Mouse (Mus musculus): ENCODE measurements around the gene Fam83f. TPM values are rescaled to one million over a fixed set of nuclear protein-coding genes. Genes with fewer than 3 reads are reported as not detected.

The Fam83f gene
- polyA plus RNA-seq, 1 experiment from 2014 or later: 2.9 TPM

DNA sequence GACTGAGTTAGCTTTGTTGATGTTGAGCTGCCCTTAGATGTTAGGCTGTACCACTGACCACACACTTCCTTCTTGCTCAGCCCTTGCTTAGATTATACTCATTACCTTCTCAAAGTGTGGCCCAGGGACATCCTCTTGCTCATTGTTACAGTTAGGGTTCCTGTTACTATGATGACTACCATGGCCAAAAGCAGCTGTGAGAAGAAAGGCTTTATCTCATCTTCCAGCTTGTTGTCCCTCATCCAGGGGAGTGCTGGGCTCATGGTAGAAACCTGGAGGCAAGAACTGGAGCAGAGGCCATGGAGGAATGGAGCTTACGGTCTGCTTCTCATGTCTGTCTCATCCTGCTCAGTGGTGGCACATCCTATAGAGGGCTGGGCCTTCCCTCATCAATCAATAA, 68.3 kb downstream of the Fam83f start:
- WGBS: 100% methylated on average over 1 of the region's 1 CpGs
- H3K4me1 ChIP-seq (ENCODE audit: control insufficient read depth, insufficient read depth, low read length): no peaks in the 10 kb centered on the region
- H3K36me3 ChIP-seq (ENCODE audit: control insufficient read depth, insufficient read depth, low read length): no peaks in the 10 kb centered on the region
- H3K9me3 ChIP-seq (ENCODE audit: control insufficient read depth, low read length): no peaks in the 10 kb centered on the region
- H3K4me3 ChIP-seq (ENCODE audit: low read length): no peak overlapping the region
- no peak overlapping the region for H3K27ac ChIP-seq (ENCODE audit: low read depth, low read length)
- H3K27me3 ChIP-seq (ENCODE audit: control insufficient read depth, insufficient read depth, low read length): no peaks in the 10 kb centered on the region
- H3K4me2 ChIP-seq (replicated peaks; ENCODE audit: low read depth, low read length): no peak overlapping the region
- no peak for ATAC-seq (ENCODE audit: low FRiP score, low TSS enrichment)
- H3K9ac ChIP-seq (ENCODE audit: low read depth, low read length): no peak overlapping the region

DNA sequence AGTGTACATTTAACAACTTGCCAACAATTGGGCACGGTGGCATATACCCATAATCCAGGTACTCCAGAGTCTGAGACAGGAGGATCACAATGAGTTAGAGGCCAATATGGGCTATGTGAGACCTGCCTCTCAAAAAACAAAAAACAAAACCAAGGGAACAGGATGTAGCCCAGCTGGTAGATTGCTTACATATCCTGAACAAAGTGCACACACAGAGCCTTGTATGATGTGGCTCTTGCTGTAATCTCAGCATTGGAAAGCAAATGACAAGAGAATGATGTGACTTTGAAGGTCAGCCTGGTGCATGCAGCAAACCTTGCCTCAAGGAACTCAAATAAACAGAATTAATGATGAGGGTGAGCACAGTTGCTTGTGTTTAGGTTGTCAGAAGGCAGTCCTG, 70.2 kb downstream of the Fam83f start:
- Histone ChIP-seq H3K36me3 (ENCODE audit: control insufficient read depth, insufficient read depth, low read length) (no peaks in the 10 kb centered on the region), H3K27me3 (ENCODE audit: control insufficient read depth, insufficient read depth, low read length) (no peaks in the 10 kb centered on the region), H3K4me3 (ENCODE audit: low read length) (no peak overlapping the region), H3K4me1 (ENCODE audit: control insufficient read depth, insufficient read depth, low read length) (no peaks in the 10 kb centered on the region), H3K4me2 (replicated peaks; ENCODE audit: low read depth, low read length) (no peak overlapping the region), H3K27ac (ENCODE audit: low read depth, low read length) (no peak overlapping the region), H3K9ac (ENCODE audit: low read depth, low read length) (no peak overlapping the region), H3K9me3 (ENCODE audit: control insufficient read depth, low read length) (no peaks in the 10 kb centered on the region)
- ATAC-seq (ENCODE audit: low FRiP score, low TSS enrichment): no peak
- WGBS: 88% methylated on average over 1 of the region's 1 CpGs

DNA sequence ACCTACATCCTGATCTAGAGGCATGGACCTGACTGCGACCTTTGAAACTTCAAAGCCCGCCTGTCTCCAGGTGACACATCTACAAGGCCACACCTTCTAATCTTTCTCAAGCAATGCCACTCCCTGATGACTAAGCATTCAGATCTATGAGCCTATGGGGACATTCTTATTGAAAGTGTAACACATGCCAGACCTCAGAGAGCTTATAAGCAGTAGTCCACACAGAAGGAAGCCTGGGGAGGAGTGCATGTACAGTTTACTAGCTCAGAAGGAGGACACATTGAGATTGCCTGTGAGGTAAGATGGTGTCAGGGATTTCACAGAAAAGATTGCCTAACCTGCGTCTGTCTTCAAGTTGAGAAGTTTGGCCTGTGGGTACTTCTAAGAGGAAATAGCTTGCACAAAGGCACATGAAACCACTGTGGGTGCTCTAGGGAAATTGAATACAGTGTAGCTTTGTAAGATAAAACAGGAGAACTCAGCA, 71.4 kb downstream of the Fam83f start:
- H3K4me3 ChIP-seq (ENCODE audit: low read length): no peak overlapping the region
- H3K27ac ChIP-seq (ENCODE audit: low read depth, low read length): no peak overlapping the region
- no peak overlapping the region for H3K4me2 ChIP-seq (replicated peaks; ENCODE audit: low read depth, low read length)
- H3K4me1 ChIP-seq (ENCODE audit: control insufficient read depth, insufficient read depth, low read length): no peaks in the 10 kb centered on the region
- ATAC-seq (ENCODE audit: low FRiP score, low TSS enrichment): no peak
- H3K9ac ChIP-seq (ENCODE audit: low read depth, low read length): no peak overlapping the region
- H3K27me3 ChIP-seq (ENCODE audit: control insufficient read depth, insufficient read depth, low read length): no peaks in the 10 kb centered on the region
- 80% methylated on average over 3 of the region's 3 CpGs for WGBS
- no peaks in the 10 kb centered on the region for H3K9me3 ChIP-seq (ENCODE audit: control insufficient read depth, low read length)
- no peaks in the 10 kb centered on the region for H3K36me3 ChIP-seq (ENCODE audit: control insufficient read depth, insufficient read depth, low read length)

DNA sequence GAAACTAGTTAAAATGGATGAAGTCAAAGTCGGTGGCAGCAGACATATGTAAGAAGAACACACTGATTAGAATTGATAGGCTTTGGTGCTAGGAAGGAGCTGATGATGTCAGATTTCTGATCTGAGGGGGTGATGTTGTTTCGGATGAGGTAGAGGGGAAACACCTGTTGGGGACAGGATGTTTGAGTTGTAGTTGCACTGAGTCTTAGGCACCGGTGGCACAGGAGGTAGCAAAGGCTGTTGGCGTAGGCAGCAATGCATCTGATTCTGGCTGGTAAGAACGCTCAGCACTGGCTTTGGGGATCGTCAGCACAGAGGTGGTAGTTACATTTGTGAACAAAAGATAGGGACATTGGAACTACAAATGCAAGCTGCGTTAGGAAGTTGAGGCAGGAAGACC, 72.0 kb downstream of the Fam83f start:
- WGBS: 85% methylated on average over 7 of the region's 7 CpGs
- H3K4me2 ChIP-seq (replicated peaks; ENCODE audit: low read depth, low read length): no peak overlapping the region
- H3K4me3 ChIP-seq (ENCODE audit: low read length): no peak overlapping the region
- H3K27ac ChIP-seq (ENCODE audit: low read depth, low read length): no peak overlapping the region
- H3K4me1 ChIP-seq (ENCODE audit: control insufficient read depth, insufficient read depth, low read length): no peaks in the 10 kb centered on the region
- H3K36me3 ChIP-seq (ENCODE audit: control insufficient read depth, insufficient read depth, low read length): no peaks in the 10 kb centered on the region
- no peak overlapping the region for H3K9ac ChIP-seq (ENCODE audit: low read depth, low read length)
- H3K9me3 ChIP-seq (ENCODE audit: control insufficient read depth, low read length): no peaks in the 10 kb centered on the region
- no peak for ATAC-seq (ENCODE audit: low FRiP score, low TSS enrichment)
- H3K27me3 ChIP-seq (ENCODE audit: control insufficient read depth, insufficient read depth, low read length): no peaks in the 10 kb centered on the region

DNA sequence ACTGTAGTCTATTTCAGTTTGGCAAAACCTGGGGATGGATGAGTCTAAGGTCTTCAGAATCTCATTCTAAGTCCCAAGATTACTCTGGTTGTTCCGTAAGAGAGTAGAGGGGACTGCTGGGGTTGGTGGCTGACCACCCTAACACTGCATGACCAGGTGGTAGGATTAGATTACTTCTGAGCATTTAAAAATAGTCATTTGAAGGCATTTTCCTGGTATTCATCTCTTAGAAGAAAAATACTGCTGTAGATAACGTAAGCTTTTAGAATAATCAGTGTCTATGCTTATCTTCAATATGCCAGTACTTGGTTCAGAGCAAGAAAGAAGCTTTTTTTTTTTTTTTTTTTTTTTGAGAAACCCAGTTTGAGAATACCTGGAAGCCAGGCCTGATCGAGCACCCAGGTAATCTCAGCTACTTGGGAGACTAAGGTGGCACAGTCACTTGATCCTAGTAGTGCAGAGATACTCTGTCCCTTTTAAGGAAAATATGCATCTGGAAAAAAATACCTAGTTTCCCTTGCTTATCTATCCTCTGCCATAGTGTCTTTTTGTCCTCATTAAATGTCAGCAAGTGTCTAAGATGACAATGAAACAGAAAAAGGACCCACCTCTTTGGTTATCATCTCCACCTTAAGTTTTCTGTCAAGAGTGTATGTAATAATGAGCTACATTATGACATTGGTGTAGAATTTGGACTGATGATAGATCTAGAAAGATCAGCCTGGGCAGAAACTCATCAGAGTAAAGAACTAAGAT, 73.2 kb downstream of the Fam83f start:
- H3K9me3 ChIP-seq (ENCODE audit: control insufficient read depth, low read length): no peaks in the 10 kb centered on the region
- WGBS: 89% methylated on average over 3 of the region's 3 CpGs
- no peak overlapping the region for H3K27ac ChIP-seq (ENCODE audit: low read depth, low read length)
- H3K4me2 ChIP-seq (replicated peaks; ENCODE audit: low read depth, low read length): no peak overlapping the region
- no peak overlapping the region for H3K4me3 ChIP-seq (ENCODE audit: low read length)
- H3K36me3 ChIP-seq (ENCODE audit: control insufficient read depth, insufficient read depth, low read length): no peaks in the 10 kb centered on the region
- no peaks in the 10 kb centered on the region for H3K4me1 ChIP-seq (ENCODE audit: control insufficient read depth, insufficient read depth, low read length)
- ATAC-seq (ENCODE audit: low FRiP score, low TSS enrichment): no peak
- H3K9ac ChIP-seq (ENCODE audit: low read depth, low read length): no peak overlapping the region
- no peaks in the 10 kb centered on the region for H3K27me3 ChIP-seq (ENCODE audit: control insufficient read depth, insufficient read depth, low read length)

DNA sequence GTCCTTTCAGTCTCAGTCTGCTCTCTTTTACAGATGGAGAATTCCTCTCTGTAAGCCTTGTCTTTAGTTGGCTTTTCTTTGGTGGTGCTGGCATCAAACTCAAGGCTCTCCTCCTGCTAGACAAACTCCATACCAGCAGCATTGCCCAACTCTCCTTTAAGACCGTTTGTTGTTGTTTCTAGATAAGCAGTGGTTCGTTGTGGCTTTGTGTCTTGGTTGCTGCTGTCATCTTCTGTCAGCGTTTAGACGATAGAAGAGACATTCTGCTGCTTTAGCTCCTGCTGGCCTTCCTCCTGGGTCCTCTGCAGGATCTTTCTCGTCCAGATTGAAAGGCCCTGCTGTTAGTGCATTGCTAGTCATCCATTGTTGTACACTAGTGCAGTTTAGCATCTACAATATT, 77.3 kb downstream of the Fam83f start:
- no peak overlapping the region for H3K4me2 ChIP-seq (replicated peaks; ENCODE audit: low read depth, low read length)
- no peaks in the 10 kb centered on the region for H3K9me3 ChIP-seq (ENCODE audit: control insufficient read depth, low read length)
- H3K9ac ChIP-seq (ENCODE audit: low read depth, low read length): no peak overlapping the region
- ATAC-seq (ENCODE audit: low FRiP score, low TSS enrichment): no peak
- no peak overlapping the region for H3K4me3 ChIP-seq (ENCODE audit: low read length)
- H3K27me3 ChIP-seq (ENCODE audit: control insufficient read depth, insufficient read depth, low read length): no peaks in the 10 kb centered on the region
- H3K27ac ChIP-seq (ENCODE audit: low read depth, low read length): no peak overlapping the region
- no peaks in the 10 kb centered on the region for H3K4me1 ChIP-seq (ENCODE audit: control insufficient read depth, insufficient read depth, low read length)
- 78% methylated on average over 5 of the region's 5 CpGs for WGBS
- no peaks in the 10 kb centered on the region for H3K36me3 ChIP-seq (ENCODE audit: control insufficient read depth, insufficient read depth, low read length)

Small RNA genes lying within 50 kb of the gene (microRNA-seq; reads per million reads assigned to microRNA genes)
- not detected for gene Mir6957

Other genes starting within 250 kb of the Fam83f start
- not detected in 2 replicates for gene Enthd1, start 106.7 kb upstream of the Fam83f start, polyA plus RNA-seq (2014; fragmentation: Nextera tagmentation; extraction: Ambion mirVana)
- gene Grap2, start 99.3 kb upstream of the Fam83f start, polyA plus RNA-seq (2014; fragmentation: Nextera tagmentation; extraction: Ambion mirVana): 0.84 and 1.3 TPM in 2 replicates
- 21.9 and 23.2 TPM in 2 replicates for gene Tnrc6b, start 39.5 kb downstream of the Fam83f start, polyA plus RNA-seq (2014; fragmentation: Nextera tagmentation; extraction: Ambion mirVana)